Mouse (Mus musculus) inflammation-experienced regulatory T-cells, adult 6 months (primary cell): ENCODE results near the gene Plcl1. TPM values are rescaled to one million over a fixed set of nuclear protein-coding genes. Genes with fewer than 3 reads are reported as not detected.
A peak's percentile ranks its signal among the peaks of the same experiment; 100 is the strongest.

ENCODE experiments used
- ATAC-seq: one replicate; pipeline ENCODE4 v1.8.0; 2017
- polyA plus RNA-seq, 3 experiments: library from polyadenylated mRNA; unstranded; fragments of 100-300 nt; shearing (Covaris generic); gene quantifications; one replicate each; pipeline ENCODE4 v1.2.1; 2017

Gene Plcl1
- polyA plus RNA-seq, 3 experiments from 2014 or later, result 0.49 to 3.0 (median 2.5) TPM

- ATAC-seq, result peak; percentile 64
These were observed 213.0 kb downstream of the Plcl1 start for GRCm38 (mm10) chr1:55618617-55619286.

GRCm38 (mm10) chr1:55631496-55631895, 225.8 kb downstream of the Plcl1 start:
- ATAC-seq, result no peak

- ATAC-seq, result no peak
These were observed 226.3 kb downstream of the Plcl1 start for GRCm38 (mm10) chr1:55632024-55632423.

GRCm38 (mm10) chr1:55633326-55633725, 227.6 kb downstream of the Plcl1 start:
- no peak for ATAC-seq

GRCm38 (mm10) chr1:55659518-55660210, 253.9 kb downstream of the Plcl1 start:
- ATAC-seq, result no peak

- no peak for ATAC-seq
These were observed 255.7 kb downstream of the Plcl1 start for GRCm38 (mm10) chr1:55661381-55661780.

GRCm38 (mm10) chr1:55665137-55665827, 259.6 kb downstream of the Plcl1 start:
- ATAC-seq, result no peak

- no peak for ATAC-seq
These were observed 260.3 kb downstream of the Plcl1 start for GRCm38 (mm10) chr1:55665828-55666673.

GRCm38 (mm10) chr1:55666798-55667197, 261.1 kb downstream of the Plcl1 start:
- ATAC-seq, result no peak

GRCm38 (mm10) chr1:55668622-55669237, 263.0 kb downstream of the Plcl1 start:
- ATAC-seq, result no peak

- ATAC-seq, result no peak
These were observed 277.0 kb downstream of the Plcl1 start for GRCm38 (mm10) chr1:55682676-55683075.

GRCm38 (mm10) chr1:55686261-55686660, 280.5 kb downstream of the Plcl1 start:
- no peak for ATAC-seq

GRCm38 (mm10) chr1:55693636-55694220, 288.0 kb downstream of the Plcl1 start:
- no peak for ATAC-seq

- no peak for ATAC-seq
These were observed 290.5 kb downstream of the Plcl1 start for GRCm38 (mm10) chr1:55696206-55696605.

GRCm38 (mm10) chr1:55699393-55699970, 293.8 kb downstream of the Plcl1 start:
- no peak for ATAC-seq

GRCm38 (mm10) chr1:55700016-55700415, 294.3 kb downstream of the Plcl1 start:
- ATAC-seq, result no peak

- ATAC-seq, result no peak
These were observed 295.0 kb downstream of the Plcl1 start for GRCm38 (mm10) chr1:55700726-55701125.

GRCm38 (mm10) chr1:55701601-55702000, 295.9 kb downstream of the Plcl1 start:
- ATAC-seq, result no peak

GRCm38 (mm10) chr1:55702106-55702505, 296.4 kb downstream of the Plcl1 start:
- no peak for ATAC-seq

GRCm38 (mm10) chr1:55704707-55705106, 299.0 kb downstream of the Plcl1 start:
- no peak for ATAC-seq

GRCm38 (mm10) chr1:55705173-55705572, 299.5 kb downstream of the Plcl1 start:
- no peak for ATAC-seq
